Mouse (Mus musculus) myocyte (in vitro differentiated cells): ENCODE measurements around the gene Itgae.

Source experiments
- CEBPB ChIP-seq: IDR thresholded peaks from 2 replicates; pipeline ENCODE4 v1.6.1; 2011; ENCODE audit warnings: mild to moderate bottlenecking, moderate library complexity; ENCODE audit not compliant: poor library complexity, insufficient read depth, severe bottlenecking
- E2F4 ChIP-seq: IDR thresholded peaks from one replicate; pipeline ENCODE4 v1.6.1; 2011; ENCODE audit warnings: mild to moderate bottlenecking, control low read depth, moderate library complexity; ENCODE audit not compliant: insufficient read depth
- MAX ChIP-seq: IDR thresholded peaks from one replicate; pipeline ENCODE4 v1.6.1; 2011; ENCODE audit warnings: low read depth, mild to moderate bottlenecking, control low read depth
- MYOD1 ChIP-seq, 3 experiments: IDR thresholded peaks; one replicate each; pipeline ENCODE4 v1.6.1; 2011; ENCODE audit warnings: control low read depth in 2 of 3, low read depth in 2 of 3, mild to moderate bottlenecking in 2 of 3, moderate library complexity in 1 of 3; ENCODE audit not compliant: insufficient read length in 2 of 3, control insufficient read depth in 1 of 3
- MYOG ChIP-seq, 3 experiments: IDR thresholded peaks; one replicate each; pipeline ENCODE4 v1.6.1; 2011; ENCODE audit warnings: control low read depth in 2 of 3, low read depth in 2 of 3, mild to moderate bottlenecking in 2 of 3; ENCODE audit not compliant: insufficient read length in 2 of 3, control insufficient read depth in 1 of 3, insufficient read depth in 1 of 3
- POLR2A ChIP-seq: IDR thresholded peaks from one replicate; pipeline ENCODE4 v1.6.1; 2011; ENCODE audit warnings: low read depth, mild to moderate bottlenecking, control low read depth, moderate library complexity; ENCODE audit not compliant: insufficient read length
- POLR2AphosphoS2 ChIP-seq: IDR thresholded peaks from one replicate; pipeline ENCODE4 v1.6.1; 2011; ENCODE audit warnings: low read depth, control low read depth; ENCODE audit not compliant: insufficient read length
- SRF ChIP-seq: IDR thresholded peaks from one replicate; pipeline ENCODE4 v1.6.1; 2011; ENCODE audit warnings: low read depth; ENCODE audit not compliant: control insufficient read depth, insufficient read length
- TCF12 ChIP-seq: IDR thresholded peaks from one replicate; pipeline ENCODE4 v1.6.1; 2011; ENCODE audit warnings: mild to moderate bottlenecking, control low read depth; ENCODE audit not compliant: poor library complexity, insufficient read depth, severe bottlenecking
- USF1 ChIP-seq: IDR thresholded peaks from one replicate; pipeline ENCODE4 v1.6.1; 2011; ENCODE audit warnings: low read depth, mild to moderate bottlenecking, control low read depth, moderate library complexity

DNA sequence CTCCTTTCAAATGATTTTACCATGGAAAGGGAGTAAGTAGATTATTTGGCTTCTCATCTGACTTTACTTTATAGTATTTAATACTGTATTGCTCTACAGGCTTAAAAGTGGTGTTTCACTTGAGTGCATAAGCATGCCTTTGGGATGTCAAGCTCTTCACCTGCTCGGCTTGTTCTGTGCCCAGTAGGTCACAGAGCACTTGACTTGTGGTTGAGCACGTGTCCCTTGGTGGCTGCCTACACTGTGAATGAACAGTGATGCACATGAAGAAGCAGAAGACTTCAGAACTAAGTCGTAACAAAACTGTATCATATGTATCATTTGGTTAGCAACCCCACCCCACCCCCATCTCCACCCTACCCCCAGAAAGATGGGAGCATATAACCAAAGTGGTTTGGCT lies 10.1 kb upstream of the Itgae start:
- TF ChIP-seq MYOG (IDR thresholded peaks at IDR 0.05; ENCODE audit: control insufficient read depth in 1 of 3, insufficient read depth in 1 of 3, insufficient read length in 2 of 3, low read depth in 2 of 3): no peak
- no peak for TF ChIP-seq POLR2A
- TF ChIP-seq TCF12: no peak
- TF ChIP-seq USF1: no peak
- TF ChIP-seq POLR2AphosphoS2: no peak
- no peak for TF ChIP-seq MYOD1 (IDR thresholded peaks at IDR 0.05; ENCODE audit: control insufficient read depth in 1 of 3, insufficient read length in 2 of 3, low read depth in 2 of 3)
- no peak for TF ChIP-seq E2F4
- no peak for TF ChIP-seq MAX
- no peak for TF ChIP-seq SRF
- TF ChIP-seq CEBPB: no peak
